Mouse (Mus musculus): ENCODE data around the gene Il4. TPM values are rescaled to one million over a fixed set of nuclear protein-coding genes. Genes with fewer than 3 reads are reported as not detected.

The Il4 gene
- polyA plus RNA-seq, 1 experiment from 2014 or later = 3.1 TPM

DNA sequence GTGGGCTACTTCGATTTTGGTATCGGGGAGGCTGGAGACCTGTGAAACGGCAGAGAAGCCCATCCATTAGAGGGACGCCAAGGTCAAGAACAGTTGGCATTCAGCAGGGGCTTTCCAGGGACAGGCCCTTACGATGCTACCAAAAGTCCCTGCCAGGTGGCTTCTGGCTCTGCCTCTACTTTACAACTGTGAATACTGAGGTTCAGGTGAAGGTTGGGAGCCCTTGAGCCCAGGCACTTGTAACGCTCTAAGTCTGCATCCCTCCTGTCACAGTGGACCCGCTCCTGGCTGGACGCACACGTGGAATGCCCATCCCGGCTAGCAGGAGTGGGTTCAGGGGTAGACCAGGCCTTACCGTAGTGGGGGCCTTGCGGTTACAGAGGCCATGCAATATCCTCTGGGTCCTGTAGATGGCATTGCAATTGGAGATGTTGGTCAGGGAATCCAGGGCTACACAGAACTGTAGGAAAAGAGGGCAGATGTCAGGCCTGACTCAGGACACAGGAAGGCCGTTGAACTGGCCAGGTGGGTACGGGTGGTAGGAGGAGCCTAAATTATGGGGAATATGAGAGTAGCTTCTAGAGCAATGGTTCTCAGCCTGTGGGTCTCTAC, 13.8 kb upstream of the Il4 start:
- no peak overlapping the region for H3K4me2 ChIP-seq
- 70% methylated on average over 14 of the region's 14 CpGs for WGBS
- peaks cover 5% of the 10 kb centered on the region for H3K4me1 ChIP-seq (ENCODE audit: control insufficient read depth, insufficient read depth, low read length)

DNA sequence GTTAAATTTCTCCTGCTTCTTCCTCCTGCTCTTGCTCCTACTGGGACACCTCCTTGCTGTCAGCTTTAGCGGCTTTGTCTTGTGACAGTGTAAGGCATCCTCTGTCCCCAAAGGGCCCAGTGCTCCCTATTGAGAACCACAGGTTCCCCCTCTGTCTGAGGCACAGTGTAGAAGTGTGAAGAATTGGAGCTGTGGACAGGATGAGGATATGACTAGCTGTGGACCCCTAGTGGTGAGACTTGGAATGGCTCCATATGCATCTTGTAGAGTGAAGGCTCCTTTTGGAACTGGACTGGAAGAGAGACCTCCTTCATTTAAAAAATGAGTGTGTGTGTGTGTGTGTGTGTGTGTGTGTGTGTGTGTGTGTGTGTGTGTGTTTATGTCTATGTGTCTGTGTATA, 9.4 kb upstream of the Il4 start:
- H3K36me3 ChIP-seq (ENCODE audit: control insufficient read depth, insufficient read depth, low read length) = no peaks in the 10 kb centered on the region
- H3K4me3 ChIP-seq (ENCODE audit: low read depth, low read length) = no peak overlapping the region
- H3K9me3 ChIP-seq (ENCODE audit: control insufficient read depth, low read length) = no peaks in the 10 kb centered on the region
- H3K4me2 ChIP-seq = no peak overlapping the region
- ATAC-seq (ENCODE audit: low FRiP score) (peak; percentile 72), DNase-seq (ENCODE audit: low spot score, missing footprints) (peak; percentile 98)
- H3K27ac ChIP-seq (ENCODE audit: low read depth, low read length) = no peak overlapping the region
- H3K4me1 ChIP-seq (ENCODE audit: control insufficient read depth, insufficient read depth, low read length) = 0 out of 2 replicates have a peak, but pooled peaks cover 2% of the 10 kb centered on the region
- H3K9ac ChIP-seq (ENCODE audit: low read length) = no peak overlapping the region
- 4% methylated on average over 1 of the region's 1 CpGs for WGBS
- H3K27me3 ChIP-seq (ENCODE audit: control insufficient read depth, insufficient read depth, low read length) = no peaks in the 10 kb centered on the region; the same call in 1 of the 2 replicates

More for the DNA sequence above, 13.8 kb upstream of the Il4 start:
- Histone ChIP-seq H3K4me3 (ENCODE audit: low read depth, low read length) (no peak overlapping the region), H3K9me3 (ENCODE audit: control insufficient read depth, low read length) (no peaks in the 10 kb centered on the region), H3K9ac (ENCODE audit: low read length) (no peak overlapping the region), H3K27ac (ENCODE audit: low read depth, low read length) (no peak overlapping the region), H3K27me3 (ENCODE audit: control insufficient read depth, insufficient read depth, low read length) (peaks cover 19% of the 10 kb centered on the region), H3K36me3 (ENCODE audit: control insufficient read depth, insufficient read depth, low read length) (no peaks in the 10 kb centered on the region)
- ATAC-seq (ENCODE audit: low FRiP score) = no peak
- DNase-seq (ENCODE audit: low spot score, missing footprints) = no peak

DNA sequence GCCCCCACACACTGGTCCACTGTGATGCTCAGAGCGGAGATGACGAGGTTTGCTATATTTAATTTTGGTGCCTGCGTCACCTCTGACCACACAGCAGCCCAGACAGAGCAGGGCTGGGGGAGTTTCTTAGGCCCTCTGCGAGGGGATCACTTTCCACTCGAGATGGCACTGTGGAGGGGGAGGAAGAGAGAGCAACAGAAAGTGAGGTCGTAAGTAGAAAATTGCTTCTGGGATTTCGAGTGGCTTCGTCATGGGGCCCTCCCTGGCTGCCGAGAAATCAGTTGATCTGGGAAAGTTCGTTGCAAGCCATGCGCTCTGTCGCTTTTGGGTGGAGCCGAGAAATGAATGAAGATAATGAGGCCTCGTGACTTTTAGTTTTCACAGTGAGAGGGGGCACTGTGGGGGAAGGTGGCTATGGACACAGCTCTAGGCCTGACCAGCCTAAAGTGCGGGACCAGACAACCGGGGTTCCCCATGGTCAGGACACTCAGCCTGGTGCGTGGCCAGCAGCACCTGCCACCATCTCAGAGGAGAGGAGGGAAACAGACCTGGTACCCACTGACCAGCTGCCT, 8.4 kb upstream of the Il4 start:
- H3K4me2 ChIP-seq = no peak overlapping the region
- ATAC-seq (ENCODE audit: low FRiP score) (no peak), DNase-seq (ENCODE audit: low spot score, missing footprints) (no peak)
- WGBS = 77% methylated on average over 17 of the region's 17 CpGs
- no peak overlapping the region for H3K27ac ChIP-seq (ENCODE audit: low read depth, low read length)
- H3K27me3 ChIP-seq (ENCODE audit: control insufficient read depth, insufficient read depth, low read length) = no peaks in the 10 kb centered on the region; the same call in 1 of the 2 replicates
- no peak overlapping the region for H3K9ac ChIP-seq (ENCODE audit: low read length)
- H3K4me1 ChIP-seq (ENCODE audit: control insufficient read depth, insufficient read depth, low read length) = 0 out of 2 replicates have a peak, but pooled peaks cover 2% of the 10 kb centered on the region
- H3K36me3 ChIP-seq (ENCODE audit: control insufficient read depth, insufficient read depth, low read length) = no peaks in the 10 kb centered on the region
- H3K9me3 ChIP-seq (ENCODE audit: control insufficient read depth, low read length) = no peaks in the 10 kb centered on the region
- no peak overlapping the region for H3K4me3 ChIP-seq (ENCODE audit: low read depth, low read length)

DNA sequence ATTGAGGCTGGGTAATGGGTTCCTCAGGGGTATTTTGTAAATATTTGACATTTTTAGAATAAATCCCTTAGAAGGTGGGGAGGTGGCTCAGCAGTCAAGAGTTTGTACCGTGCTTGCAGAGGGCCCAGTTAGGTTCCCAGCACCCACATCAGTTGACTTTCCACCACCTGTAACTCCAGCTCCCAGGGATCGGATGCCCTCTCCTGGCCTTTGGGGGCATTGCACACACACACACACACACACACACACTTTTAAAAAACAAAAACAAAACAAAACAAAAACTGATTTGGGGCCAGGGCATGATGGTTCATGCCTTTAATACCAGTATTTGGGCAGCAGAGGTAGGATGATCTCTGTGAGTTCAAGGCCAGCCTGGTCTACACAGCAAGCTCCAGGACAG, 5.7 kb upstream of the Il4 start:
- WGBS = 89% methylated on average over 2 of the region's 2 CpGs

DNA sequence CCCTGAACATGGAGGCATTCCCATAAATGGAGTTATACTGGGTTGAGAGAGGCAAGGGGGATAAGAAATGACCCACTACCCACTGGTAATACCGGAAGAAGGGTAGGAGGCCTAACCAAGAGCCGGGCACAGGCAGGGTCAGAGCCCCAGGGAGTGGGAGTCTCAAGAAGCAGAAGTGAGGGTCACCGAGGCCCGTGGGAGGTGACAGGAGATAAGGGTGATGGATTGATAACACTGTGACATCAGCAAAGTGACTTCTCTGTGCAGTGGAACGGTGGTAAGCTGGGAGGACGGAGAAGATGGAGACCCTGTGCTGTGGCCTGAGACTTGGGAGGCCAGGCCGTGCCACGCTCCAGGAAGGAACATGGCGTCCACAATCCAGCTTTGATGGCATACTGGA, 5.1 kb upstream of the Il4 start:
- Histone ChIP-seq H3K4me1 (ENCODE audit: control insufficient read depth, insufficient read depth, low read length) (0 out of 2 replicates have a peak, but pooled peaks cover 2% of the 10 kb centered on the region), H3K36me3 (ENCODE audit: control insufficient read depth, insufficient read depth, low read length) (no peaks in the 10 kb centered on the region), H3K4me2 (no peak overlapping the region), H3K9ac (ENCODE audit: low read length) (no peak overlapping the region), H3K27ac (ENCODE audit: low read depth, low read length) (no peak overlapping the region), H3K4me3 (ENCODE audit: low read depth, low read length) (no peak overlapping the region), H3K9me3 (ENCODE audit: control insufficient read depth, low read length) (no peaks in the 10 kb centered on the region), H3K27me3 (ENCODE audit: control insufficient read depth, insufficient read depth, low read length) (no peaks in the 10 kb centered on the region; the same call in 1 of the 2 replicates)
- DNase-seq (ENCODE audit: low spot score, missing footprints) (no peak), ATAC-seq (ENCODE audit: low FRiP score) (no peak)
- WGBS = 98% methylated on average over 9 of the region's 9 CpGs

More for the DNA sequence above, 5.7 kb upstream of the Il4 start:
- H3K4me1 ChIP-seq (ENCODE audit: control insufficient read depth, insufficient read depth, low read length) = 0 out of 2 replicates have a peak, but pooled peaks cover 2% of the 10 kb centered on the region
- no peaks in the 10 kb centered on the region; the same call in 1 of the 2 replicates for H3K27me3 ChIP-seq (ENCODE audit: control insufficient read depth, insufficient read depth, low read length)
- no peak overlapping the region for H3K9ac ChIP-seq (ENCODE audit: low read length)
- no peak overlapping the region for H3K27ac ChIP-seq (ENCODE audit: low read depth, low read length)
- H3K9me3 ChIP-seq (ENCODE audit: control insufficient read depth, low read length) = no peaks in the 10 kb centered on the region
- ATAC-seq (ENCODE audit: low FRiP score) (no peak), DNase-seq (ENCODE audit: low spot score, missing footprints) (no peak)
- no peak overlapping the region for H3K4me2 ChIP-seq
- H3K4me3 ChIP-seq (ENCODE audit: low read depth, low read length) = no peak overlapping the region
- no peaks in the 10 kb centered on the region for H3K36me3 ChIP-seq (ENCODE audit: control insufficient read depth, insufficient read depth, low read length)

DNA sequence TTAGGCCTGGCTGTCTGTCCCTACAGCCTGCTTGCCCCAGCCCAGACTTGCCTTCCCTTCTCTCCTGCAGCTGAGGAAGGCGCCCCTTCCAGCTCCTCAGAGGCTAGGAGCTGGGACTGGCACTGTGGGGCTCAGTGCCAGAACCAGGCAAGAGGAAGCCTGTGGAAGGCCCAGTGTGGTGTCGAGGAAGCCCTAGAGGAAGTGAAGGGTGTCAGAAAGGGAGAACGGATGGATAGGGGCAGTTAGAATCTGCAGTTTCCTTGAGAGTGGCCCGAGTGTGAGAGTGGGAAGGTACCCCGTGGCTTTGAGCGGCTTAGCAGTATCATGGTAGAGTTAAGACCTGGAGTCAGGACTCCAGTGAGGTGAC, 4.0 kb upstream of the Il4 start:
- DNase-seq (ENCODE audit: low spot score, missing footprints) (no peak), ATAC-seq (ENCODE audit: low FRiP score) (no peak)
- Histone ChIP-seq H3K36me3 (ENCODE audit: control insufficient read depth, insufficient read depth, low read length) (no peaks in the 10 kb centered on the region), H3K9ac (ENCODE audit: low read length) (no peak overlapping the region), H3K4me1 (ENCODE audit: control insufficient read depth, insufficient read depth, low read length) (0 out of 2 replicates have a peak, but pooled peaks cover 2% of the 10 kb centered on the region), H3K27ac (ENCODE audit: low read depth, low read length) (no peak overlapping the region), H3K9me3 (ENCODE audit: control insufficient read depth, low read length) (no peaks in the 10 kb centered on the region), H3K4me3 (ENCODE audit: low read depth, low read length) (no peak overlapping the region), H3K4me2 (no peak overlapping the region), H3K27me3 (ENCODE audit: control insufficient read depth, insufficient read depth, low read length) (no peaks in the 10 kb centered on the region; the same call in 1 of the 2 replicates)
- 73% methylated on average over 6 of the region's 6 CpGs for WGBS

DNA sequence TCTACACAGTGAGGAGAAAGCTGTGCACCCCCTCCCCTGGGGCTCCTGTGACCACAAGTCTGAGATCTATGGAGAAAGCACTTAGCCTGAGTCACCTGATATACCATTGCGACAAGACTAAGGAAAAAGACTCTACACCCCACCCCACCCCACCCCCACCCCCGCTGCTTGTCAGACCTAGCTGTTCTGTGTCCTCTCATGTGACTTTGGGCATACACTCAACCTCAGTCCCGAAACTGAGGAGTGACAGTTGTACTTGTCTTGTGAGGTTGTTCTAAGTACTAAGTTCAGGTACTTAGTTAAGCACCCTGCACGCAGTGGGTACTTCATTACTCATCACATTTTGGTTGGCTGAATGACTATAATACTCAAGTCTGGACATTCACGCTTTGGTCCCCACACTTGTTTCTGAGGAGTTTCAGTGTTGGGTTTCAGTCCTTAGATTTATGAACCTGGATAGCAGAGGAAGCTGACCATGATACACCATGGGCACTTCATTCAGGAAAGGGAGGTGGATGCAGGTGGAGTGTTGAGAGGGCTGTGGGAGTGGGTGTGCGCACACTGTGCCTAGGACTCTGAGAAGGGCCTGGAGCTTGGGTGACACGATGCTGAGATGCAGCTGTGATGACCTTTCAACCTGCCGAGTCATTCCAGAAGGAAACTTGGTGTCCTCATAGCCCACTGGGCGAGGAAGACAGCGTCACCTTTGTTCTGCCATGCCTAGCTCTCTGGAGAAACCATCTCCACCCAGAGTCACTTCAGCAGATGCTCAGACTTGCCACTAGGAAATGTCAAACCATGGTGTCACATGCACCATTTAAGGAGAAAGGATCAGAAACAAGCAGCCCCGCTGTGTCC, 3.3 kb upstream of the Il4 start:
- Histone ChIP-seq H3K4me3 (ENCODE audit: low read depth, low read length) (no peak overlapping the region), H3K9me3 (ENCODE audit: control insufficient read depth, low read length) (no peaks in the 10 kb centered on the region), H3K4me2 (no peak overlapping the region), H3K36me3 (ENCODE audit: control insufficient read depth, insufficient read depth, low read length) (no peaks in the 10 kb centered on the region), H3K27me3 (ENCODE audit: control insufficient read depth, insufficient read depth, low read length) (no peaks in the 10 kb centered on the region), H3K9ac (ENCODE audit: low read length) (no peak overlapping the region), H3K27ac (ENCODE audit: low read depth, low read length) (no peak overlapping the region), H3K4me1 (ENCODE audit: control insufficient read depth, insufficient read depth, low read length) (no peaks in the 10 kb centered on the region)
- 88% methylated on average over 11 of the region's 11 CpGs for WGBS
- DNase-seq (ENCODE audit: low spot score, missing footprints) = no peak
- no peak for ATAC-seq (ENCODE audit: low FRiP score)

DNA sequence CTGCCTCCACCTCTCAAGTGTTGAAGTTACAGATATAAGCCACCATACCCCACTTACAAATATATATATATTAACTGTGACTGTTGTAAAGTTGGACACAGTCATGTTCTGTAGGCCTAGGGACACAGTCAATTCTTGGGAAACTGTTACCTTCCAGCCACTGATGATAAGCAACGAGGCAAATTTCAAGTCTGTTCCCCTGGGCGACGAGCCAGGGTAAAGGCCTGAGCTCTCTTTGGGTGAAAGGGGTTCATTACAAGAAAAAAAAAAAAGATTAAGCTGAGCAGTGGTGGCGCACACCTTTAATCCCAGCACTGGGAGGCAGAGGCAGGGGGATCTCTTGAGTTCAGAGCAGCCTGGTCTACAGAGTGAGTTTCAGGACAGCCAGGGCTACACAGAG, 1.6 kb upstream of the Il4 start:
- no peaks in the 10 kb centered on the region for H3K4me1 ChIP-seq (ENCODE audit: control insufficient read depth, insufficient read depth, low read length)
- peak; percentile 39 for DNase-seq (ENCODE audit: low spot score, missing footprints)
- 84% methylated on average over 4 of the region's 4 CpGs for WGBS
- H3K27ac ChIP-seq (ENCODE audit: low read depth, low read length) = no peak overlapping the region
- no peak for ATAC-seq (ENCODE audit: low FRiP score)
- no peaks in the 10 kb centered on the region for H3K27me3 ChIP-seq (ENCODE audit: control insufficient read depth, insufficient read depth, low read length)
- no peak overlapping the region for H3K9ac ChIP-seq (ENCODE audit: low read length)
- H3K36me3 ChIP-seq (ENCODE audit: control insufficient read depth, insufficient read depth, low read length) = no peaks in the 10 kb centered on the region
- no peaks in the 10 kb centered on the region for H3K9me3 ChIP-seq (ENCODE audit: control insufficient read depth, low read length)
- H3K4me3 ChIP-seq (ENCODE audit: low read depth, low read length) = no peak overlapping the region
- no peak overlapping the region for H3K4me2 ChIP-seq

DNA sequence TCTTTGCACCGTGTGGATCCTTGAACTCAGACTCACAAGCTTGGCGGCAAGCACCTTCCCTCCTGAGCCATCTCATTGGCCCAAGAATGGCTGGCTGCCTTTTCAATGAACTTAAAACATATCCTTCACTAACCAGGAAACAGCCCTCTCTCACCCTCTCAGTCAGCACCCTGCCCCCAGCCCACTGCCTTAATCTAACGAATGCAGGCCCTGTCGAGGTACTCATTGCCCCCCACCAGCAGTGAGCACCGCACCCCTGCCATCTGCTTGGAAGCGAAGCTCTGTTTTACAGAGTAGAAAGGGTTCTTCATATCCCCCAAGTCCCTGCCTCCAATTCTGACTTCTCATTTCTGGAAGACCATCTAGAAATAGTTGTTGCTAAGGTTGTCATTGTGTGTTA, 959 bp upstream of the Il4 start:
- Histone ChIP-seq H3K27me3 (ENCODE audit: control insufficient read depth, insufficient read depth, low read length) (no peaks in the 10 kb centered on the region), H3K36me3 (ENCODE audit: control insufficient read depth, insufficient read depth, low read length) (no peaks in the 10 kb centered on the region), H3K4me3 (ENCODE audit: low read depth, low read length) (no peak overlapping the region), H3K27ac (ENCODE audit: low read depth, low read length) (no peak overlapping the region), H3K9me3 (ENCODE audit: control insufficient read depth, low read length) (no peaks in the 10 kb centered on the region), H3K4me2 (no peak overlapping the region), H3K9ac (ENCODE audit: low read length) (no peak overlapping the region), H3K4me1 (ENCODE audit: control insufficient read depth, insufficient read depth, low read length) (no peaks in the 10 kb centered on the region)
- DNase-seq (ENCODE audit: low spot score, missing footprints) = no peak
- 71% methylated on average over 6 of the region's 6 CpGs for WGBS
- ATAC-seq (ENCODE audit: low FRiP score) = no peak

All from midbrain, embryonic 11.5 days (tissue).